Comparison of ENCODE assay signal across 10 mouse cellular contexts in the genomic region with DNA sequence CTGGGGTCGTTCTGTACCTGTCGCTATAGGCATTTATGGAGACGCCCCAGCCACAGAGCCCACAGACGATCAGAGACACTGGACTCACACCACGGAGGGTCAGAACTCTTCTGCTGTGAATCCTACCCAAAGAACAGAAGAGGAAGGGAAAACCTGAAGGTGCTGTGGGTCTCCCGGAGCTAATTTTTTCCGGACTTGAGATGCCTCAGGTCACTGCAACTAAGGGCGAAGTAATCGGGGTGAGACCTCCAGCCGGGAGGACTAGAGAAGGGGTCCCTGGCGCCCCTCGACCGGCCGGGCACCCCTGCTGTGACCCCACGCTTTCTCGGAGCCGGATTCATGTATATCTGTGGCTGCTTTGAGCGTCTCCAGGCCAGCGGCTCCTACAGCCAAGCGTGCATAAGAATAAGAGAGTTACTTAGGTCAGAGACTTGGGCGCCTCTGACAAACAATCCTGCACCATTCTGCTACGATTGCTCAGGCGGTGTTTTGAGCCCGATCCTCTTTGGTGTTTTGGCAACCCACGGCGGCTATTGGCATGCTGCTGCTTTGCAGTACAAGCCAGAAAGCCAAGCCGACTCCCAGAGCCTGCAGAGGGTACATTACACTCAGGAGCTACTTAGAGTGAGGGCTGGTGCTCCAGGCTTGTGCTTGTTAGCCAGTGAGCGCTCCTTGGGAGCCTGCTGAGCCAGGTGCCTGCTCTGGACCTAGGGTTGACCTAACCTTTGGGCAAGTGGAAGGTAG. TPM values are rescaled to one million over a fixed set of nuclear protein-coding genes. Genes with fewer than 3 reads are reported as not detected.
DNase-seq lines count a peak whose midpoint lies in the region; ATAC-seq and TF ChIP-seq lines count a peak whose summit lies in the region.
"Had no signal": no experiment of that assay in that cellular context is flagged by ENCODE, and none has a peak within 500 bp of the region (broad histone marks: within the 10 kb centered on the region; RNA-seq: fewer than 3 reads in every experiment).

No protein-coding gene starts in this region.

- 0 out of 2 replicates have a peak, but pooled peaks have one; percentile 14 for ATAC-seq in limb, embryonic 11.5 days (ENCODE audit: insufficient number of reproducible peaks, low FRiP score, low TSS enrichment, low read depth)

- H3K9me3 ChIP-seq in E14TG2a.4 (ENCODE audit: low read length), result no peaks in the 10 kb centered on the region
- H3K9me3 ChIP-seq in erythroblast, embryonic 14.5 days (ENCODE audit: control insufficient read depth, low read length), result no peaks in the 10 kb centered on the region
- no peaks in the 10 kb centered on the region for H3K9me3 ChIP-seq in limb, embryonic 11.5 days (ENCODE audit: control insufficient read depth, low read length)

- 2% methylated on average over 28 of the region's 28 CpGs for WGBS in heart, adult 2 months
- WGBS in limb, embryonic 11.5 days, result 3% methylated on average over 28 of the region's 28 CpGs
- under 1% methylated on average over 28 of the region's 28 CpGs for WGBS in olfactory bulb, adult 2 months

- H3K9ac ChIP-seq in heart, adult 2 months (ENCODE audit: low read depth, low read length), result peak overlapping the region; percentile 67
- H3K9ac ChIP-seq in limb, embryonic 11.5 days (ENCODE audit: low read length), result peak overlapping the region; percentile 78

- peaks cover 9% of the 10 kb centered on the region for H3K4me1 ChIP-seq in heart, adult 2 months (ENCODE audit: control insufficient read depth, insufficient read depth, low read length)
- H3K4me1 ChIP-seq in E14TG2a.4 (replicated peaks; ENCODE audit: low read depth, low read length), result peaks cover 47% of the 10 kb centered on the region
- peaks cover 40% of the 10 kb centered on the region for H3K4me1 ChIP-seq in erythroblast, embryonic 14.5 days (ENCODE audit: control insufficient read depth)
- peaks cover 12% of the 10 kb centered on the region for H3K4me1 ChIP-seq in limb, embryonic 11.5 days (ENCODE audit: control insufficient read depth, insufficient read depth, low read length)
- H3K4me1 ChIP-seq in olfactory bulb, adult 2 months (ENCODE audit: control insufficient read depth, insufficient read depth, low read length), result peaks cover 11% of the 10 kb centered on the region

- peak overlapping the region; percentile 82 for H3K4me2 ChIP-seq in limb, embryonic 11.5 days (ENCODE audit: low read depth, severe bottlenecking)

- TF ChIP-seq EP300 in heart, adult 2 months (IDR thresholded peaks at IDR 0.05; ENCODE audit: insufficient read depth, low read depth, low read length), result no peak

- no peaks in the 10 kb centered on the region for H3K27me3 ChIP-seq in heart, adult 2 months (ENCODE audit: control insufficient read depth, insufficient read depth, low read length)
- H3K27me3 ChIP-seq in E14TG2a.4 (ENCODE audit: insufficient read depth, low read length), result no peaks in the 10 kb centered on the region
- no peaks in the 10 kb centered on the region for H3K27me3 ChIP-seq in erythroblast, embryonic 14.5 days (ENCODE audit: control insufficient read depth)
- no peaks in the 10 kb centered on the region for H3K27me3 ChIP-seq in limb, embryonic 11.5 days (ENCODE audit: control insufficient read depth, insufficient read depth, low read length)

- intact Hi-C loops in heart, adult 2 months (cut with DNase I), result loop anchor here (2.0 to 5.0 kb wide), 3 partner anchors 25 to 139 kb away; a partner anchor contains a TSS
- intact Hi-C loops in heart, postnatal 36 days (cut with DNase I), result loop anchor here (5.0 kb wide), 1 partner anchor 139 kb away; a partner anchor contains a TSS

- DNase-seq in heart, adult 2 months, result peak in 1 of 2 experiments; percentile 40
- no peak for DNase-seq in heart, postnatal 36 days
- no peak for DNase-seq in limb, embryonic 11.5 days (ENCODE audit: low spot score)
- DNase-seq in ovary, postnatal 14 days (ENCODE audit: low spot score), result no peak
- DNase-seq in right cerebral cortex, adult 18-20 months, result no peak

- no peak for TF ChIP-seq CTCF in heart, adult 2 months (IDR thresholded peaks at IDR 0.05)
- no peak for TF ChIP-seq CTCF in E14TG2a.4 (conservative IDR thresholded peaks at IDR 0.05; ENCODE audit: low read length)
- no peak for TF ChIP-seq CTCF in olfactory bulb, adult 2 months (IDR thresholded peaks at IDR 0.05; ENCODE audit: insufficient read depth, low read depth, low read length)

- H3K36me3 ChIP-seq in heart, adult 2 months (ENCODE audit: control insufficient read depth, insufficient read depth, low read length), result peaks cover under 1% of the 10 kb centered on the region
- H3K36me3 ChIP-seq in E14TG2a.4 (ENCODE audit: insufficient read depth, low read length), result peaks cover 29% of the 10 kb centered on the region
- H3K36me3 ChIP-seq in erythroblast, embryonic 14.5 days (ENCODE audit: control insufficient read depth), result peaks cover 17% of the 10 kb centered on the region
- peaks cover 3% of the 10 kb centered on the region; the same call in 1 of the 2 replicates for H3K36me3 ChIP-seq in limb, embryonic 11.5 days (ENCODE audit: control insufficient read depth, insufficient read depth, low read length)

- H3K27ac ChIP-seq in heart, adult 2 months, result peak overlapping the region; percentile 87
- no peak overlapping the region for H3K27ac ChIP-seq in limb, embryonic 11.5 days (replicated peaks; ENCODE audit: low read depth, low read length)
- H3K27ac ChIP-seq in olfactory bulb, adult 2 months (ENCODE audit: insufficient read depth, low read depth, low read length), result no peak overlapping the region

- H3K4me3 ChIP-seq in heart, adult 2 months, result peak overlapping the region; percentile 81
- peak overlapping the region; percentile 99 for H3K4me3 ChIP-seq in E14TG2a.4 (replicated peaks; ENCODE audit: low read length)
- H3K4me3 ChIP-seq in erythroblast, embryonic 14.5 days (replicated peaks), result peak overlapping the region; percentile 72
- peak overlapping the region; percentile 89 for H3K4me3 ChIP-seq in limb, embryonic 11.5 days (ENCODE audit: low read depth, low read length)
- peak overlapping the region; percentile 61 for H3K4me3 ChIP-seq in olfactory bulb, adult 2 months (ENCODE audit: insufficient read depth, low read depth, low read length)

- H3K79me2 ChIP-seq in heart, adult 2 months (replicated peaks; ENCODE audit: control insufficient read depth, insufficient read depth, low read length), result peaks cover 4% of the 10 kb centered on the region; the same call in 1 of the 2 replicates

- no peak for TF ChIP-seq POLR2A in heart, adult 2 months (IDR thresholded peaks at IDR 0.05; ENCODE audit: insufficient read depth, low read depth, low read length)
- no peak for TF ChIP-seq POLR2A in olfactory bulb, adult 2 months (IDR thresholded peaks at IDR 0.05; ENCODE audit: insufficient read depth, low read depth, low read length)

RNA-seq across cellular contexts. Expression of a gene that starts 0.6 kb away (rescaled TPM):
- 10 to 100 TPM; 42.3 to 47.7 TPM for total RNA-seq in heart, adult 2 months (2021)
- polyA plus RNA-seq in heart, adult 2 months (2012; rRNA removed), result 83.7 and 85.4 TPM in 2 replicates
- total RNA-seq in heart, postnatal 36 days (2021), result 10 to 100 TPM; 45.1 to 45.9 TPM
- 1.0 and 1.1 TPM in 2 replicates for polyA plus RNA-seq in erythroblast, embryonic 14.5 days (2012)
- polyA plus RNA-seq in limb, embryonic 11.5 days (2014; fragmentation: Nextera tagmentation; extraction: Ambion mirVana), result 103 and 104 TPM in 2 replicates
- not detected in 2 replicates for polyA plus RNA-seq in olfactory bulb, adult 2 months (2012; ENCODE audit: insufficient read depth, insufficient read length, low replicate concordance, missing spikeins)

RNA-seq across cellular contexts. Expression of a gene that starts 13.0 kb away (rescaled TPM):
- 1 to 10 TPM; 6.4 to 9.8 TPM for total RNA-seq in heart, adult 2 months (2021)
- polyA plus RNA-seq in heart, adult 2 months (2012; rRNA removed), result 14.4 and 21.7 TPM in 2 replicates
- total RNA-seq in heart, postnatal 36 days (2021), result 1 to 10 TPM; 6.6 to 7.9 TPM
- 0.01 TPM in 1 of 2 replicates, not detected in the other for polyA plus RNA-seq in erythroblast, embryonic 14.5 days (2012)
- polyA plus RNA-seq in limb, embryonic 11.5 days (2014; fragmentation: Nextera tagmentation; extraction: Ambion mirVana), result 5.3 and 6.0 TPM in 2 replicates
- polyA plus RNA-seq in olfactory bulb, adult 2 months (2012; ENCODE audit: insufficient read depth, insufficient read length, low replicate concordance, missing spikeins), result not detected in 2 replicates

RNA-seq across cellular contexts. Expression of a gene that starts 24.1 kb away (rescaled TPM):
- 1 to 10 TPM in 1 of 2 experiments, under 1 TPM in 1; 0.84 to 1.1 TPM for total RNA-seq in heart, adult 2 months (2021)
- polyA plus RNA-seq in heart, adult 2 months (2012; rRNA removed), result 0.96 and 2.0 TPM in 2 replicates
- total RNA-seq in heart, postnatal 36 days (2021), result 1 to 10 TPM in 1 of 2 experiments, under 1 TPM in 1; 0.64 to 1.3 TPM
- not detected in 2 replicates for polyA plus RNA-seq in erythroblast, embryonic 14.5 days (2012)
- 0.19 and 0.34 TPM in 2 replicates for polyA plus RNA-seq in limb, embryonic 11.5 days (2014; fragmentation: Nextera tagmentation; extraction: Ambion mirVana)
- polyA plus RNA-seq in olfactory bulb, adult 2 months (2012; ENCODE audit: insufficient read depth, insufficient read length, low replicate concordance, missing spikeins), result not detected in 2 replicates

RNA-seq across cellular contexts. Expression of a gene that starts 26.9 kb away (rescaled TPM):
- under 1 TPM; 0.26 to 0.32 TPM for total RNA-seq in heart, adult 2 months (2021)
- polyA plus RNA-seq in heart, adult 2 months (2012; rRNA removed), result 0.33 and 0.59 TPM in 2 replicates
- under 1 TPM; 0.19 to 0.42 TPM for total RNA-seq in heart, postnatal 36 days (2021)
- 0.01 and 0.06 TPM in 2 replicates for polyA plus RNA-seq in erythroblast, embryonic 14.5 days (2012)
- polyA plus RNA-seq in limb, embryonic 11.5 days (2014; fragmentation: Nextera tagmentation; extraction: Ambion mirVana), result 0.55 and 0.79 TPM in 2 replicates
- polyA plus RNA-seq in olfactory bulb, adult 2 months (2012; ENCODE audit: insufficient read depth, insufficient read length, low replicate concordance, missing spikeins), result not detected in 2 replicates

RNA-seq across cellular contexts. Expression of a gene that starts 28.7 kb away (rescaled TPM):
- total RNA-seq in heart, adult 2 months (2021), result not detected
- 0.41 TPM in 1 of 2 replicates, not detected in the other for polyA plus RNA-seq in heart, adult 2 months (2012; rRNA removed)
- total RNA-seq in heart, postnatal 36 days (2021), result not detected
- polyA plus RNA-seq in erythroblast, embryonic 14.5 days (2012), result 0.10 TPM in 1 of 2 replicates, not detected in the other
- not detected in 2 replicates for polyA plus RNA-seq in limb, embryonic 11.5 days (2014; fragmentation: Nextera tagmentation; extraction: Ambion mirVana)
- polyA plus RNA-seq in olfactory bulb, adult 2 months (2012; ENCODE audit: insufficient read depth, insufficient read length, low replicate concordance, missing spikeins), result not detected in 2 replicates
- total RNA-seq: neutrophil, adult 5-6 weeks had no signal
- polyA plus RNA-seq: brain, embryonic 14.5 days had no signal

Comparison
In these comparisons a context has a peak if more than half of its experiments do, and no peak if none do; other contexts are left out.
1. RNA of a gene that starts 0.6 kb away (polyA plus RNA-seq): 103 to 104 TPM in limb, embryonic 11.5 days and 83.7 to 85.4 TPM in heart, adult 2 months; 1.0 to 1.1 TPM in erythroblast, embryonic 14.5 days and not detected in olfactory bulb, adult 2 months; every median in the first group is over 10 times any median in the second.
2. Peak in every context shown above with its lines, with median percentiles within 50 percentile points of each other: H3K4me3 ChIP-seq.